Mouse (Mus musculus): Measurements from ENCODE around the gene Mtmr6.

The Mtmr6 gene

DNA sequence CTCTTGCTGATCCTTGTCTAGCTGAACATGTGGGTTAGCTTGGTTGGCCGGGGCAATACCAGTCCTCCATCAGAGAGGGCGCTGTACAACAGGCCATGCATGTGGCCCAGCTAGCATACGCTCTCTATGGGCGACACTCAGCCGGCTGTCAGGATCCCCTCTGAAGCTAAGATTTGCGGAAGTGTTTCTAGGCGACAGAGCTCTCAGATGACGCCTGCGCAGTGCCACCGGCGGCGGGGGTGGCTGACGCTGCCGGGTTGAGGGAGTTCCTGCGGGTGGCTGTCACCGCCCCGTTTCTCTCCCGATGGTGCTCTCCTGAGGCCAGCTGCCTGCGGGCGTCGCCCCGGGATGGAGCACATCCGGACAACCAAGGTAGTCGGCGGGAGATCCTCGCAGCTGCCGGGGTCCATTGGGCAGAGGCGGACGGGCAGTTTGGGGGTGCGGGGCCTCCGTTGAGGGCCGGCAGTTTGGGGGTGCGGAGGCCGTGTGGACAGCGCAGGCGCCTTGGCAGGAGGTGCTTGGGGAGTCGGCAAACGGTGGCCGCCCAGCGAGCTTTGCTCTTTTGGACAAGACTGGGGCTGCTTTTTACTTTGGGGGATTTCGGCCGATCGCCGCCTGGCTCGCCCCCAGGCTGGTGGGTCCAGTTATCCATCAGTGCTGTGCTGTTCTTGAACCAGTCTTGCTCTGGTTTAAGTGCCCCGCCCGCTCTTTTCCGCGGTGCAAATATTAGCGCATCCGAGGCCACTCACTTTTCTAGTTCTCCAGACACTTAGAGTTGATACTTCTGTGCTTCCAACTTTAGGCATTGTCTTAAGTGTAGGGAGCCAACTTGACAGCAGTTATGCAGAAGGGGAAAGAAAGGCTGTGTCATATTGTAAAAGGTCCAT is at the start of gene Mtmr6:
Gene Mtmr6 (plus strand): TSS at position 239 of the 887 bp plus-strand sequence.
- peak; percentile 99 for DNase-seq (ENCODE audit: low read depth, low spot score)

GRCm38 (mm10) chr14:60216125-60216524 is 48.9 kb upstream of the Mtmr6 start:
- DNase-seq (ENCODE audit: low read depth, low spot score), result no peak

- DNase-seq (ENCODE audit: low read depth, low spot score), result no peak
Observed at GRCm38 (mm10) chr14:60217616-60218015, 47.4 kb upstream of the Mtmr6 start.

DNA sequence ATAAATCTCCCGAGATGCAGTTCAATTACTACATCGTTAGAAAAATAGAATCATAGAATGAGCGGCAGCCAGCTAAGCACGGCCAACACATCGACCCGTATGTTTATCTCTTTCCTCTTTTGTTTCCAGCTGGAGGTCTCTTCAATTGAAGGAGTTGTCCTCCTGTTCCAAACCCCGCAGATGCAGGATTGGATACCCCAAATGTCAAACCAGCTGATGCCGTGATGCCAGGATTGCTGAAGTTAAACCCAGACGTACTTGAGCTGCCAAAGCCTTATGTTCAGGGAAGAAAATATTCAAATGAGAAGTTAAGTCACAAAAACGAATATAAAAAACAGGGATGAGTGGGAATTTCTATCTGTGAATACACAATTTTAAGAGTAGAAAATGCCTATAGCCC is 45.1 kb upstream of the Mtmr6 start:
- no peak for DNase-seq (ENCODE audit: low read depth, low spot score)

DNA sequence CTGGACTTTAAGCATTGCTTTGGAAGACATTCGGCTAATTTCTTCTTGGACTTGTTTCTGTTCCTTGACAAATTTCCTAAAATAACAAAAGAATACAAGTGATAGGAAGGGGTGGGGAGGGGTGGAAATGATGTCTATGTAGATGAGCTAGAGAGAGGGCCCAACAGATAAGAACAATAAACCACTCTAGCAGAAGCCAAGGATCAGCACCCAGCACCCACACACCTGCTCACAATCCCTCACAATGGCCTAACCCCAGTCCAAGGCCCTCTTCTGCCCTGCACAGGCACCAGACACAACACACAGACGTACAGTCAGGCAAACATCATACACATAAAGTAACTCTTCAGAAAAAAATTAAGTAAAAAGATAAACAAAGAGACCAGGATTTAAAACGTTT is 26.5 kb upstream of the Mtmr6 start:
- no peak for DNase-seq (ENCODE audit: low read depth, low spot score)

DNA sequence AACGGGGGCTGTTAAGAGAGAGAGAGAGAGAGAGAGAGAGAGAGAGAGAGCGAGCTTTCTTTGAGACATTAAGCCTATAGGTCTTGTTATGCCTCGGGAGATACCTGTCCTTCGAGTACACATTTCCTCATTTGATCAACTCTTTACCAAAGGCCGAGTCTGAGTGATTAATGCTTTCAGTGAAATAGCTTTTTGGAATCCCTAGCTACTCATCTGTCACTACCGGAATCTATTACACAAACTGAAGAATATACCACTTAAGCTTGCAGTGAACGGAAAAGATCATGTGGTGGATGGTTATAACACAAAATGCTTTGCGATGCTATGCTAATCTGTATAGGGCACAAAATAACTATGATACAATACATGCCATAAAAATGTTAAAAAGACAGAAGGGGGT is 14.7 kb upstream of the Mtmr6 start:
- DNase-seq (ENCODE audit: low read depth, low spot score), result peak; percentile 20

- DNase-seq (ENCODE audit: low read depth, low spot score), result peak; percentile 29
Observed at GRCm38 (mm10) chr14:60250879-60251278, 14.1 kb upstream of the Mtmr6 start.

DNA sequence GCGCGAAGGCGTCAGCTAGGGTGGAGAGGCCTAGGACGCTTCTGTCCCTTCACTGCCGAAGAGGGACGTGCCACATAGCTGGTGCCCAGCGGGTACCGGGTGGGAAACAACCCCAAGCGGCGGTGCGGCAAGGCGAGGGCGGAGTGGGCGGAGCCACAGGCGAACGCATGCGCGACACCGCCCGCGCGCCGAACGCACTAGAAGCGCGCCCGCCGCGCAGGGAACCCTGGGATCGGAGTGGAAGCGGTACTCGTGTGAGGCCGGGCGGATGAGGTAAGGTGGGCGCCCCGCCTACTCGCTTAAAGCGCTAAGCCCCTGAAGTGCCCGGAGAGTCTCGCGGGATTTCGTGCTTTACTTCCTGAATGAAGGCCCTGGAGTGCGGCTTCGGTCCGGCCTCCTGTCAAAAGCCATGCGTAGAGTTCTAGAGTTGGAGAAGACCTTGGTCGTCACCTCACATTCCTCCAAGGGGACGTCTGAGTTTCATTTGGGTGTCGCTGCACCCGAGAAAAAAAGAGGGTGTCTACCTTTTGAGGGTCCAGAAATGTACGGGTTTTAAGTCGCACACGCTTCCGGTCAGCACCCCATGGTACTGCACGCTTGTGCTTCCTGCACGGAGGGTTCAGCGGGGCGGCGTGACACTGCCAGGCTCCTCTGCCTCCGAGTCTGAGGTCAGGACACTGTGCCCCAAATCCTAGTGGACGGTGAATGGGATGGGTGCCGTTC is 13.6 kb upstream of the Mtmr6 start, which contains the start of the genes Nupl1 and Gm49336:
Gene Nupl1 (minus strand): TSS at position 151 of the 723 bp plus-strand sequence.
Gene Gm49336 (minus strand): TSS at position 227 of the 723 bp plus-strand sequence.
- DNase-seq (ENCODE audit: low read depth, low spot score), result peak; percentile 99

GRCm38 (mm10) chr14:60252004-60253000 is 12.7 kb upstream of the Mtmr6 start:
- peak; percentile 29 for DNase-seq (ENCODE audit: low read depth, low spot score)

GRCm38 (mm10) chr14:60253466-60253865 is 11.6 kb upstream of the Mtmr6 start:
- no peak for DNase-seq (ENCODE audit: low read depth, low spot score)

DNA sequence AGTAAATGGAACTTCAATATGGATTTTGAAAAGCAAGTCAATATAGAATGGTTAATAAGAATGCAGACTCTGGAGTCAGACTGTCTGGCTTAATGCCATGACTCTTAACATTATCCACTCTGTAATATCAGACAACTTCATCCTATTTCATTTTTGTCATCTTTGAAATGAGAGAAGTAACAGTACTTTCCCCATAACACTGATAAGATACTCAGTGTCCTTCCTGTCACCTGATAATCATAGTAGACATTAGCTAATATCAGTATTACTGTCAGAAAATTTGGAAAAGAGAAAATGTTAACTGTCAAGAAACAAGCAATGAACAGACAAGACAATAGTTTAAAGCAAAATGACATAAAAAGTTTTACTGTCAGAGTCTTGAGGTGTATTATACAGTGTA is 10.3 kb upstream of the Mtmr6 start:
- DNase-seq (ENCODE audit: low read depth, low spot score), result no peak

- DNase-seq (ENCODE audit: low read depth, low spot score), result peak; percentile 20
Observed at GRCm38 (mm10) chr14:60256356-60256755, 8.7 kb upstream of the Mtmr6 start.

DNA sequence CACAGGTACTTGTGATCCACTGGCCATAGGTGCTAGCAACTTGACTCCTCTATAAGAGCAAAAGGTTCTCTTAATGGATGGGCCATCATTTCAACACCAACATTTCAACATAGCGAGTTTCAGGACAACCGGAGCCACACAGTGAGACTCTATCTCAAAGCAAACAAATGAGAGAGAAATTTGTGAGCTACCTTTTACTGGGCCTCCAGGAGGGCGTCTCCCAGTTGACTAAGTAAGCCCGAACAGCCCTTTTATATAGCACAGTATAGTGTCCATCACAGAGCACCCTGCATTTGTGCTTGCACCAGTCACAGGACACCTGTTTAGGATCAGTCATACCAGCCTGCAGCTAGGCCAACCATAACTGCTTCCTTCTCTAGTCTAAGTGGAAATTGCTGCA is 7.9 kb upstream of the Mtmr6 start:
- no peak for DNase-seq (ENCODE audit: low read depth, low spot score)

DNA sequence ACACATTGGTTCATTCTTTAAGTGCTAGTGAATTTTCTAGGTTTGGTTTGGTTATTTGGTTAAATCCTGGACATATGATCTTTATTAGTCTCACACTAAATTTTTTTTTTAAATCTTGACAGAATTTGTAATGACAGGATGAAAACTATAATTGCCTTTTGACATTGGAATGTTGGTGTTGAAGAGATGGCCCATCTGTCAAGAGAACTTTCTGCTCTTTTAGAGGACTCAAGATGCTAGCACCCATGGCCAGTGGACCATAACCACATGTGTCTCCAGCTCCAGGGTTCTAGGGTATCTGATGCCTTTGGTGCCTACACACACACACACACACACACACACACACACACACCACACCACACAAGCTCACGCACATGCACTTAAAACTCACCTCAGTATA is 7.2 kb upstream of the Mtmr6 start:
- DNase-seq (ENCODE audit: low read depth, low spot score), result no peak

- DNase-seq (ENCODE audit: low read depth, low spot score), result no peak
Observed at GRCm38 (mm10) chr14:60262316-60262715, 2.7 kb upstream of the Mtmr6 start.

DNA sequence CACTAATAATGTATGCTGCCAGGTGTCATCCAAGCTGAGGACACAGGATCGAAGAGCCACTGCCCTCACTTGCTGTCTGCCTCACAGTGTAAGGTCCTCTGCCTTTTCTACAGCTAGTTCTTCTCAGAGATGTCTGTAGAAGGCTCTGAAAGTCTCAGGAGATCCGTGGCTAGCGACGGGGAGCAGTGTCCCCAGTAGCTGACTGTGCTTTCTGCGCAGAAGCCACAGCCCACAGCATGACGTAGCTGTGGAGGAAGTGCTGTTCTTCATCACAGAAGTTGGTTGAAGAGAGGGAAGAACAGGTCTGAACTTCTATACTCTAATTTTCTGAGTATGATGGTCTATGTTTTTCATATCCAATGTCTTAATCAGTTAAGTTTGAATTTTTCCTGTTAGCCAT is 4.3 kb downstream of the Mtmr6 start:
- no peak for DNase-seq (ENCODE audit: low read depth, low spot score)

DNA sequence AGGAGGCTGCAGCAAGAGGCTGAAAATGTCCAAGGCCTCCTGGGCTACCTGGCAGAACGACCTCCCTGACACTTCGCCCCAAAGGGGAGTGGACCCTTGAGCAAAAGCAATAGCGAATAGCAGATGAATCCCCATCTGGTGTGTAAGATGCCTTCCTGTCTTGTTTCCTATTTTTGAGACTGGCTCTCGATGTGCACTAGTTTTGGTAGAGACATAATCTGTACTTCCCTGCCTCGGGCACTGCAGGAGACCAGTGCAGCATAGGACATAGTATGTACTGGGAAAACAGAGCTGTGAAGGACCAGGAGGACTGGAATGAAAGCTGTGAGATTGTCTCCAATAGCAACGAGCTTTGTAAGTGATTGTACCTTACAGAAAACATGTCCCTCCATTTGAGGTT is 8.3 kb downstream of the Mtmr6 start:
- DNase-seq (ENCODE audit: low read depth, low spot score), result no peak

- no peak for DNase-seq (ENCODE audit: low read depth, low spot score)
Observed at GRCm38 (mm10) chr14:60275301-60276276, 10.6 kb downstream of the Mtmr6 start.

- no peak for DNase-seq (ENCODE audit: low read depth, low spot score)
Observed at GRCm38 (mm10) chr14:60286194-60286863, 21.3 kb downstream of the Mtmr6 start.

- DNase-seq (ENCODE audit: low read depth, low spot score), result no peak
Observed at GRCm38 (mm10) chr14:60290363-60290762, 25.3 kb downstream of the Mtmr6 start.
